Mouse (Mus musculus): ENCODE results near the gene Galnt2.

Gene Galnt2

GRCm38 (mm10) chr8:124231176-124231484, at the start of gene Galnt2:
Gene Galnt2, plus strand, starts transcription at chr8:124231391.
- DNase-seq: peak; percentile 87 to 88

GRCm38 (mm10) chr8:124181751-124182150, 49.4 kb upstream of the Galnt2 start:
- peak in 1 of 2 experiments; percentile 20 for DNase-seq

- DNase-seq: peak; percentile 79 to 88
These were observed 49.0 kb upstream of the Galnt2 start for GRCm38 (mm10) chr8:124182224-124182623.

GRCm38 (mm10) chr8:124184078-124184477, 47.1 kb upstream of the Galnt2 start:
- DNase-seq: peak; percentile 22 to 38

GRCm38 (mm10) chr8:124184507-124184906, 46.7 kb upstream of the Galnt2 start:
- DNase-seq: no peak

- no peak for DNase-seq
These were observed 46.1 kb upstream of the Galnt2 start for GRCm38 (mm10) chr8:124185081-124185480.

- DNase-seq: no peak
These were observed 40.8 kb upstream of the Galnt2 start for GRCm38 (mm10) chr8:124190388-124190787.

GRCm38 (mm10) chr8:124192242-124192641, 38.9 kb upstream of the Galnt2 start:
- no peak for DNase-seq

- DNase-seq: peak; percentile 71 to 82
These were observed 38.2 kb upstream of the Galnt2 start for GRCm38 (mm10) chr8:124192976-124193375.

GRCm38 (mm10) chr8:124193992-124194391, 37.2 kb upstream of the Galnt2 start:
- DNase-seq: no peak

GRCm38 (mm10) chr8:124196195-124196594, 35.0 kb upstream of the Galnt2 start:
- DNase-seq: peak; percentile 61 to 70

- DNase-seq: peak in 1 of 2 experiments; percentile 25
These were observed 34.4 kb upstream of the Galnt2 start for GRCm38 (mm10) chr8:124196797-124197196.

- DNase-seq: no peak
These were observed 33.0 kb upstream of the Galnt2 start for GRCm38 (mm10) chr8:124198230-124198629.

GRCm38 (mm10) chr8:124200400-124200799, 30.8 kb upstream of the Galnt2 start:
- peak; percentile 70 to 80 for DNase-seq

- DNase-seq: peak; percentile 71 to 76
These were observed 29.5 kb upstream of the Galnt2 start for GRCm38 (mm10) chr8:124201706-124202105.

- no peak for DNase-seq
These were observed 28.3 kb upstream of the Galnt2 start for GRCm38 (mm10) chr8:124202895-124203294.

GRCm38 (mm10) chr8:124204001-124204601, 27.1 kb upstream of the Galnt2 start:
- no peak for DNase-seq

GRCm38 (mm10) chr8:124212148-124212547, 19.0 kb upstream of the Galnt2 start:
- no peak for DNase-seq

- DNase-seq: no peak
These were observed 14.2 kb upstream of the Galnt2 start for GRCm38 (mm10) chr8:124216951-124217350.

GRCm38 (mm10) chr8:124229883-124230282, 1.3 kb upstream of the Galnt2 start:
- DNase-seq: no peak

GRCm38 (mm10) chr8:124230496-124231175, 555 bp upstream of the Galnt2 start:
- no peak for DNase-seq

GRCm38 (mm10) chr8:124231485-124232279, 491 bp downstream of the Galnt2 start:
- peak; percentile 58 to 63 for DNase-seq

- no peak for DNase-seq
These were observed 1.0 kb downstream of the Galnt2 start for GRCm38 (mm10) chr8:124232280-124232600.

GRCm38 (mm10) chr8:124234496-124234895, 3.3 kb downstream of the Galnt2 start:
- no peak for DNase-seq
